Mouse (Mus musculus) layer of hippocampus, adult 9-11 months (tissue): Measurements from ENCODE around the gene Rab19.
"Not testable (repeated sequence)": the region's sequence is repeated elsewhere in the genome, so short reads cannot be mapped to it uniquely, and the experiment has no call there.

ENCODE experiments used
- DNase-seq: peaks from one replicate; pipeline ENCODE4 v3.0.0; 2022

Rab19 gene

GRCm38 (mm10) chr6:39380276-39380675, 699 bp upstream of the Rab19 start:
- DNase-seq = no peak

DNA sequence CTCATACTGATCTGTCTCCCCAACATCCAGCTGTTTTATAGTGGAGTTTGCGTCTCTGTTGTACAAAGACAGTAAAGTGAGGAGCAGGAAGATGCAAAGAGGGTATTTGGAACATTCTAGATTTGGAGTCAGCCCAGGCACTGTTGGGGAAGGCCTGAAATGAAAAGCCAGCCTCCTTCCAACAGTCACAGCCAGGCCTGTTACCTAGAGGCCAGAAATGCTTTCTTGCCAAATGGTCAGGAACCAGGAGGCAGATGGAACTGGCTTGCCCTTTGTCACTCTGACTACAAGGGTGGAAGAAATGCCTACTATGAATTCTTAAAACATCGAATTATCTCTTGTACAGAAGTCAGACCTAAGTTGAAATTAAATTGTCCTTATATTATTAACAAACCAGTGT, 9.0 kb downstream of the Rab19 start:
- no peak for DNase-seq

GRCm38 (mm10) chr6:39395471-39395870, 14.5 kb downstream of the Rab19 start:
- no peak for DNase-seq

DNA sequence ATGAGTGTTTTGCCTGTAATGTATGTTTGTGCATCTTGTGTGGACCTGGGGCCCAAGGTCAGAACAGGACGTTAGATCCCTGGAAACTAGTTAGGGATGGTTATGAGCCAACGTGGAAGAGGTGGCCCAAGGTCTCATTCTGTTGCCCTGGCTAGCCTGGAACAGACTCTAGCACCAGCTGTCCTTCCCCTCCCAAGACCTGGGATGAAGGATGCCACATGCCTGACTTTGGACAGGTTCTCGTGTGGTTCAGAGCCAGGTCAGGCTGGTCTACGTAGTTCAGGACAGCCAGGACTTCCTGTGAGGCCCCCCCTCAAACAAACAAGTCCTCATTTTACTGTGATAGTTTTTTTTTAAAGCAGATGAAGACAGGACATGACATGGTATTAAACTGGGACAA, 14.9 kb downstream of the Rab19 start:
- DNase-seq = no peak

- DNase-seq = no peak
These were observed 16.1 kb downstream of the Rab19 start for GRCm38 (mm10) chr6:39397046-39397445.

DNA sequence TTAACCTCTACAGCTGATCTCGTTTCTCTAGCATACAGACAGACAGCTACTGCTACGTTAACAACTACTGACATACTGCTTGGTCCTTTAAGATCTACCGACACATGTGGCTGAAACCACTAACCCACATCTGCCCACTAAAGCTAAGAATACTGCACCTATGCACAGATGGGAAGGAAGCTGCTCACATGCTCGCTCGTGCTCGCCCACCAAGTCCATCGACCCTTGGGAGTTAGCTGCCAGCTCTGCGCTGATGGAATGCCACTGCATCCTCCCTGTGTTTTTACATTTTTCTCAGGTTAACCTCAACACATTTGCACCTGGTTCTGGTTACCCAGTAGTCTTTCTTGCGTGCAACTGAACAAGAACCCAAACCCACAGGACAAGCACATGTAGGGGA, 17.4 kb downstream of the Rab19 start:
- DNase-seq = no peak

DNA sequence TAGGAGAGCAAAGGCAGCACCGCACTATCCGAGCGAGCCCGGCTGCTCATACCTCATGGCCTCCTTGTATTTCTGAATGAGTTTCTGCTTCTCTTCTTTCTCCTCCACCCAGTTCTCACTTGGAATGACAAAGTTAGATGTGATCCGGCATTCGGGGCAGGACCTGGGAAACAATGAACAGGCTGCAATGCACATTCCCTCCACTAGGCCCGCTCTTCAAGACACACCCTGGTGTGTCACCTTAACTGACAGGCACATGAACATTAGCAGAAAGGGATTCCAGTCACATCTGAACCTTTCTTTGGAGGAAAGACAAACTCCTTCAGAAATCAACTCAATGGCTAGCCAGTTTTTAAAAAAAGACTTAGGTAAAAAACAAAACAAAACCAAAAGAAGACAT, 19.4 kb downstream of the Rab19 start:
- DNase-seq = no peak

- DNase-seq = no peak
These were observed 22.2 kb downstream of the Rab19 start for GRCm38 (mm10) chr6:39403136-39403535.

DNA sequence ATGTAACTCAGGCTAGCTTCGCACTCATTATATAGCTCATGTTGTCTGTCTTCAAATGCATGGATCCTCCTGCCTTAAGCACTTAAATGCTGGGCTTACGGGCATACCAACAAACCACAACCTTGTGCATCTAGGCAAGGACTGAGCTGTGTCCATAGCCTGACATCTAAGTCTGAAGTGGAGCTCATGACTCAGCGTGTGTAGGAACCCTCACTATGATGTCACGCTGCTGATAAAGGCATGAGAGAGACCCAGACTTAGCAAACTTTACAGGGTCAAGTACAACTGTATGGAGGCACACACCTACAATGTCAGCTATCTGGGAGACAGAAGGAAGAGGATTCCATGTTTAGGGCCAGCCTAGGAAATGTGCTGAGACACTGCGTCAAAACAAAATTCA, 25.5 kb downstream of the Rab19 start:
- no peak for DNase-seq

DNA sequence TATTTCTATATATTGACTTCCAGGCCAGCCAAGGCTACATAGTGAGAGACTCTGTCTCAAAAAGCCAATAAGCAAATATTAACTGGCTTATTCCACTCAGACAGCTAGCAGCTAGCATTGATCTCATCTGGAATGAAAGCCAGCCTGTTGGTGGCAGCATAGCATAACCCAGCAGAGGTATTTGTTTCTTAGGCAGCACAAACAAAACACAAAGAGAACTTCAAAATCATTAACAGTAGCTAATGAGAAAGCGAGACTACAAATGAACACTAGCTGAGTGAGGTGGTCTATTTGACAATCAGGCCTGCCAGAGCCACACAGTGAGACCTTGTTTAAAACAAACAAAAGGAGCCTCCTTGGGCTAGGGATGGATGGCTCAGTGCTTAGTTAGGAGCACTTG, 33.1 kb downstream of the Rab19 start:
- peak; percentile 26 for DNase-seq

- no peak for DNase-seq
These were observed 34.8 kb downstream of the Rab19 start for GRCm38 (mm10) chr6:39415762-39416161.

GRCm38 (mm10) chr6:39416654-39417053, 35.7 kb downstream of the Rab19 start:
- not testable (repeated sequence) for DNase-seq

GRCm38 (mm10) chr6:39419386-39419850, 38.4 kb downstream of the Rab19 start:
- DNase-seq = peak; percentile 25

GRCm38 (mm10) chr6:39419851-39420721, 39.1 kb downstream of the Rab19 start, which contains the start of gene Mkrn1:
Gene Mkrn1 (minus strand): TSS chr6:39420462.
- peak; percentile 84 for DNase-seq

- no peak for DNase-seq
These were observed 39.9 kb downstream of the Rab19 start for GRCm38 (mm10) chr6:39420867-39421266.

DNA sequence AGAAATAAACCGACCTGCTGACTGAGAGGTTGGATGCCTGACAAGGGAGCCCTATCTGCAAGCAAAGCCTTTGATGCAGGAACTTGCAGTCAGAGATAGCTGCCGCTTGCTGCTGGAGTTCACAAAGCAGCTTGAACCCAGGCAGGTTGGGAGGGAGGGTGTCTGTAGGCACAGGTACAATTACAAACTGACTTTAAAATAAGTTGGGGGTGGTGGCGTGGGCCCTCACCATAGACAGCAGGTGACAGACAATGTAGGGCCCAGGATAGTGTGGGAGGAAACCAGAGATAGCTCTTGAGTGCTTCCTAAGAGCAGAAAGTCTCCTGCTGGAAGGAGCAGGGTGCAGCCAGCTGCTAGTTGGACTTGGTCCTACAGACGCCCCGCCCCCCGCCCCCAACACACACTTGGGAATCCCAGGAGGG, 42.2 kb downstream of the Rab19 start:
- DNase-seq = no peak

DNA sequence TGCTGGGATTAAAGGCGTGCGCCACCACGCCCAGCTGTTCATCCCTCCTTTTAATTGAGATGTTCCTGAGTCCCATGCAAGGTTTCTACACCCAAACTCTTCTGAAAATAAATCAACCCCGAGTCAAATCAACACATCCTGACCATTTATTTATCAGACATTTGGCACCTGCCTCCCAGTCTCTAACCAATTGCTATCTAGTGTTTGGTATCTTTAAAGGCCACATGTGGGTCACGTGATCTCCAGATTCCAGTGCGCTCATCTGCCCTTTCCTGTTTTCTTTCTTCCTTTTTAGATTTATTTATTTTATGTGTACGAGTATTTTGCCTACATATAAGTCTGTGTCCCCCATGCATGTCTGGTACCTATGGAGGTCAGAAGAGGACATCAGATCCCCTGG, 42.7 kb downstream of the Rab19 start:
- no peak for DNase-seq

DNA sequence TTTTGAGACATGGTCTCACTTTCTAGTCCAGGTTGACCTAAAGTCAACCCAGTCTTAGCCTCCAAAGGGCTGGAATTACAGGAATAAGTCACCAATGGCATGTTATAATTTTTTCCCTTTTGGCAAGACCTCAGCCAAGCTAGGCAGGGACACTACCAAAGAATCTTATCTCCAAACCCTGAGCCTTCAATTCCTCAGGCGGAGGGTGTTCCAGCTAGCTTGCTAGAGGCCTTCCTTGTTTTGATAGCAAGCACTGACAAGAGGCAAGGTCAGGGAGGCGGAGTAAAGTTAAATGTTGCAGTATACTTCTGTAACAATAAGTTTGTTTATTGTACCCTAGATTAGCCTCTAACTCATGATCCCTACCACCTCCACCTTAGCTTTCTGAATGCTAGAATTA, 44.2 kb downstream of the Rab19 start:
- DNase-seq = no peak

DNA sequence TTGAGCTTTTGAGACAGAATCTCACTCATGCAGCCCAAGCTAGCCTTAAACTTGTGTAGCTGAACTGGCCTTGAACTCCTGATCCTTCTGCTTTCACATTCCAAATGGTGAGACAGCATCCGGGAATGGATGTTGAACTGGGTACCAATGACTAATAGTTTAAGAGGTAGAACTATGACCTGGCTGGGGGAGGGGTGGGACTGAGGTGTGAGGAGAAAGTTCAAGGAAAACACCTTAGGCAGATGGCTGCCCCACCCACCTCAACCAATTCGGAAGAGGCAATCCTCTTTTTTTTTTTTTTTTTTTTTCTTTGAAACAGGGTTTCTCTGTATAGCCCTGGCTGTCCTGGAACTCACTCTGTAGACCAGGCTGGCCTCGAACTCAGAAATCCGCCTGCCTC, 45.8 kb downstream of the Rab19 start:
- DNase-seq = no peak

DNA sequence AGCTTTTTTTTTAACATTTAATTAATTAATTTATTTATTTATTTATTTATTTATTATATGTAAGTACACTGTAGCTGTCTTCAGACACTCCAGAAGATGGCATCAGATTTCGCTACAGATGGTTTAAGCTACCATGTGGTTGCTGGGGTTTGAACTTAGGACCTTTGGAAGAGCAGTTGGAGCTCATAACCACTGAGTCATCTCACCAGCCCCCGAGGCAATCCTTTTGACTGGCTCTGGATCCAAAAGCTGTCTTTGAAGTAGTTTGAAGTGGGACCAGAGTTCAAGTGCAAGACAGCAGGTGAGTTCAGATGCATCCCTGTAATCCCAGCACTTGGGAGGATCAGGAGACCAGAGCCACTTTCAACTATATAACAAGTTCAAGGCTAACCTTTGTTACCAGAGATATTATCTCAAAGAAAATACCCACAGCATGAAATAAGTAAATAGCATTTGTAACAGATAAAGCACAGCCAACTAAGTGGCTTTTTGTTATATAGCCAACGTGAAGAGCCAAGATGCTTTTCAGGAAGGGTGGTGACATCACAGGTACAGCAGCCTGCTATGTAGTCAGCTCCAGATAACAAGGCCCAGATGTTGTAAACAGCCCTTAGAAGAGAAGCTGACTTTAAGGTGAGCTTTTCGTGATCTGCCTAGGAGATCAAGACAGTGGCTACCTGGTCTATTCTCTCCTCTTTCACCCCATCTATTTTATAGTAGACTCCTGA, 46.5 kb downstream of the Rab19 start:
- DNase-seq = no peak

DNA sequence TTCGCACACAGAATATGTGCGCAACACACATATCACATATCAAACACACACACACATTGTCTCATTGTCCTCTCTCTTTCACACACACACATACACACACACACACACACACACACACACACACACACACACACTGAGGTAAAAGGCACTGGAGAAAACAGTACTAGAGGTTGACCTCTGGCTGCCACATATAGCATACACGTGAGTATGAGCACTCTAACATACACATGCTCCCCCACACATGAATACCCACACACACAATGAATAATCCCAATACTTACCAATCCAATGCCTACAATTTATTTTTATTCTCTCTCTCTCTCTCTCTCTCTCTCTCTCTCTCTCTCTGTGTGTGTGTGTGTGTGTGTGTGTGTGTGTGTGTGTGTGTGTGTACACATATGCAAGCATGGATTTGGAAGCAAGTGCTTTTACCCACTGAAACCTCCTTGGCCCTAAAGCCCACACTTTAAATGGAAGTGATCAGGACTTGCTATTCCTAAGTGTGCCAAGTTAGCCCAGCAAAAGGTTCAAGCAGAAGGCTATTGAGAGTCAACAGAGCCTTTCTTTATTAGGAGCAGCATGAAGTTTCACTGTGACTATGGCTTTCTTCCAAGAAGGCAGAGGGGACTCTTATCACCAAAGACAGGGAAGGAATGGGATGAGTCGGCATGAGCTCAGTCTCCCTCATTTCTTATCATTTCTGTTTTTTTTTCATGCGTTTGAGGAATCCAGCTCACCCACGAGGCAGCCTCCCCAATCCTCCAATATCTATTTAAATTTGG, 48.2 kb downstream of the Rab19 start:
- DNase-seq = no peak

GRCm38 (mm10) chr6:39430722-39431121, 49.7 kb downstream of the Rab19 start:
- DNase-seq = no peak

- DNase-seq = no peak
These were observed 52.2 kb downstream of the Rab19 start for GRCm38 (mm10) chr6:39433174-39433573.
